Mouse (Mus musculus): Measurements from ENCODE around the gene Sumo2. TPM values are rescaled to one million over a fixed set of nuclear protein-coding genes. Genes with fewer than 3 reads are reported as not detected.

The Sumo2 gene
- polyA plus RNA-seq (2012): 320 and 361 TPM in 2 replicates

GRCm38 (mm10) chr11:115536038-115536681 is at the start of gene Sumo2:
Sumo2 (minus strand) TSS chr11:115536276.

DNA sequence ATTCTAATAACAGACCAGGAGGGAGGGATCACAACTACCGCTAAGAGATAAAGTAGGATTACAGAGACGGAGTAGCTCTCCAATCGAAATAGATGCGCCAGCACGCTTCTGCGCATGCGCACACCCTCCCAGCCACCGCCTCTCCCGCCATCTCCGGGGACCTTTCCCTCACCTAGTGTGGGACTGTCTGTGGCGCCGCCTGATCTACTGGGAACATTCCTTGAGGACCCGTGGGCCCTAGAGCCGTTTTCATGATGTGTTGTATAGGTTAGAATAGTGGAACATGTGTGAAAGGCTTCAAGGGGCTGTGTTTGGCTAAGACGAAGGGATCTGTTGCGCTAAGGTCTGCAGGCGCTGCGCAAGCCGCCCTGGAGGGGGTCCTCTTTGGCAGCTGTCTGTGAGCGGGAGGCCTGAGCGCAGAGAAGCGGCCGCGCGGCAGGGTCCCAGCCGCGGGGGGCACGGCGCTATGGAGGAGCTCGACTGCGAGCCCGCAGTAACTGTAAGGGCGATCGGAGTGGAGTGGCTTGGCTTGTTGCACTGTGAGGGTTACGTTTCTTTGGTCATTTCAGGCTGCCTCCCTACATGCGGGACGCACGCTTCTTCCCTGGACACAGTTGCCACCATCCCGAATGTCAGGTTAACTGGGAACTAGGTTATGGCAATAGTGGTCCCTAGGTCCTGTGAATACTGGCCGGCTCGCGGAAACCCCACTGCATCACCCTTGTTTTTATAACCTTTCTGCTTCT is 28.2 kb upstream of the Sumo2 start, which contains the start of gene Nup85:
Gene Nup85, plus strand, starts transcription at position 371 of the 746 bp plus-strand sequence.

GRCm38 (mm10) chr11:115514238-115514663 is 21.8 kb downstream of the Sumo2 start, which contains the start of gene Jpt1:
Jpt1 (minus strand) TSS chr11:115514387.

DNA sequence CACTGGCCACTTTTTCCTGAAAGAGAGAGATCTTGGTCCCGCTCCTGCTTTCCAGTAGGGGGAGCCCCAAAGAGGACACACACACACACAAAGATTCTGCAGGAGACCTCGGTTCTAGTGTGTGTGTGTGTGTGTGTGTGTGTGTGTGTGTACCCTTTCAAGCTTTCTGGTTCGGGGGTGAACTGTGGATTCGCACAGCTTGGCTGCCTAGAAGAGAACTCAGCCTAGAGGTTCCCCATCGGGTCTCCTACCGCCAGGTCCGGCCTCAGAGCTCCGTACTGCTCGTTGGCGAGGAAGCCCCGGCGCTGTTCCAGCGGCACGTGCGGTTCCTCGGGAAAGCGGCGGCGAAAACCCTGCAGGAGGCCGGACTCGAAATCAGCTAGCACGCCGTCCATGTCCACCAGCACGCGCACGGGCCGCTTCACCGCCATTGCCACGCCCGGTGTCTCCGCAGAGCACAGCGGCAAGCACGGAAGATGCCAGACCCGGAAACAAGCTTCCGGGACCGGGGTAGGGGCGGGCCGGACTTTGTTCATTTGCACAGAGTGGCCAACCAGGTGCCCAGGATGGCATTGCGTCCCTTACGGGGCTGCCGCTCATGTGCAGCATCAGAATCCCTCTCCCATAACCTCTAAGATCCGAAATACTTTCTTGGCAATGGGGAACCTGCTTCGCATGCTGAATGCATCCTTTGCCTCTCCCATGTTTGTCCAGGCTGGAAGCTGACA is 44.6 kb downstream of the Sumo2 start, which contains the start of gene Nt5c:
Gene Nt5c, minus strand, starts transcription at position 507 of the 728 bp plus-strand sequence.

GRCm38 (mm10) chr11:115475025-115475757 is 60.9 kb downstream of the Sumo2 start, which contains the start of gene Armc7:
Armc7 (plus strand) TSS chr11:115475667.

Other genes with a start within 250 kb of the Sumo2 start
- gene Fads6, start 238.6 kb downstream of the Sumo2 start, polyA plus RNA-seq (2012): 1.3 and 1.5 TPM in 2 replicates
- not detected in 2 replicates for gene Otop2, start 229.1 kb downstream of the Sumo2 start, polyA plus RNA-seq (2012)
- gene Ush1g, start 214.2 kb downstream of the Sumo2 start, polyA plus RNA-seq (2012): not detected in 2 replicates
- 0.07 TPM in 1 of 2 replicates, not detected in the other for gene Otop3, start 201.5 kb downstream of the Sumo2 start, polyA plus RNA-seq (2012)
- gene Hid1, start 168.5 kb downstream of the Sumo2 start, polyA plus RNA-seq (2012): 0.90 and 0.91 TPM in 2 replicates
- gene Cdr2l, start 154.4 kb downstream of the Sumo2 start, polyA plus RNA-seq (2012): 0.11 and 0.26 TPM in 2 replicates
- 50.0 and 65.5 TPM in 2 replicates for gene Mrpl58, start 132.5 kb downstream of the Sumo2 start, polyA plus RNA-seq (2012)
- 101 and 128 TPM in 2 replicates for gene Atp5h, start 116.3 kb downstream of the Sumo2 start, polyA plus RNA-seq (2012)
- gene Kctd2, start 116.1 kb downstream of the Sumo2 start, polyA plus RNA-seq (2012): 19.7 and 25.1 TPM in 2 replicates
- not detected in 2 replicates for gene Trim80, start 95.7 kb downstream of the Sumo2 start, polyA plus RNA-seq (2012)
- gene Slc16a5, start 73.8 kb downstream of the Sumo2 start, polyA plus RNA-seq (2012): not detected in 2 replicates
- gene Armc7, start 60.6 kb downstream of the Sumo2 start, polyA plus RNA-seq (2012): 54.4 and 66.0 TPM in 2 replicates
- gene Nt5c, start 44.4 kb downstream of the Sumo2 start, polyA plus RNA-seq (2012): 94.7 and 110 TPM in 2 replicates
- 199 and 212 TPM in 2 replicates for gene Jpt1, start 21.9 kb downstream of the Sumo2 start, polyA plus RNA-seq (2012)
- 41.2 and 45.2 TPM in 2 replicates for gene Nup85, start 28.2 kb upstream of the Sumo2 start, polyA plus RNA-seq (2012)
- 59.0 and 61.7 TPM in 2 replicates for gene Mrps7, start 67.6 kb upstream of the Sumo2 start, polyA plus RNA-seq (2012)
- gene Gga3, start 67.8 kb upstream of the Sumo2 start, polyA plus RNA-seq (2012): 109 and 133 TPM in 2 replicates
- gene Mif4gd, start 76.7 kb upstream of the Sumo2 start, polyA plus RNA-seq (2012): 22.9 and 27.4 TPM in 2 replicates
- gene Slc25a19, start 92.0 kb upstream of the Sumo2 start, polyA plus RNA-seq (2012): 28.6 and 28.8 TPM in 2 replicates
- gene Grb2, start 172.3 kb upstream of the Sumo2 start, polyA plus RNA-seq (2012): 87.8 and 104 TPM in 2 replicates
- gene Tmem94, start 229.2 kb upstream of the Sumo2 start, polyA plus RNA-seq (2012): 69.4 and 70.7 TPM in 2 replicates

Data from megakaryocyte-erythroid progenitor cell, adult 5 weeks (primary cell).